Mouse (Mus musculus): Measurements from ENCODE around the gene Zfp2. TPM values are rescaled to one million over a fixed set of nuclear protein-coding genes. Genes with fewer than 3 reads are reported as not detected.
A peak's percentile ranks its signal among the peaks of the same experiment; 100 is the strongest.

Zfp2 gene
- polyA plus RNA-seq, 1 experiment from 2014 or later, result 51.0 TPM

DNA sequence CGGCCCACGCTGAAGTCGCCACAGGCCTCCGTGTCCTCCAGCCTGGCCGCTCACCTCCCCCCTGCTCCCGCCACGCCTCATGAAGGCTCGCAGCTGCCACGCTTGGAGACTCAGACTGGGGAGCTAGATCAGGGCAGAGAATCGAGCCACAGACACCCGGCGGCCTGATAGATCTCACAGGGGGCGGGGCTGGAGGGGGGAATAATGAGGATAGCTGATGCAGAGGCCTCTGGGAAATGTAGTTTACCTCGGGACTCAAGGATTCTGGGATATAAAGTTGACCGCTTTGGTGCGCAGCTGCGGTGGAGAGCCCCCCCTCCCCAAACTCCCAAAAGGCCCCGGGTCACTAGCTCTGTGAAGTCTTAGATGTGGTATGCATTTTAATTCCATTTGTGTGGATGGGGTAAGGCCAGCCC, 15.5 kb upstream of the Zfp2 start, which contains the start of gene Zfp354b:
Gene Zfp354b, minus strand, starts transcription at position 183 of the 416 bp plus-strand sequence.
- peak within 1 kb of the TSS; percentile 70 for H3K4me2 ChIP-seq (ENCODE audit: low read length)
- peak; percentile 97 for ATAC-seq
- 0 out of 2 replicates have a peak within 1 kb of the TSS, but pooled peaks have one; percentile 36 for H3K27ac ChIP-seq (ENCODE audit: low read depth, low read length)
- peak; percentile 97 for DNase-seq (ENCODE audit: low spot score)
- peak within 1 kb of the TSS; percentile 74 for H3K9ac ChIP-seq (ENCODE audit: low read length)
- under 1% methylated on average over 18 of the region's 18 CpGs for WGBS
- H3K36me3 ChIP-seq (ENCODE audit: control insufficient read depth, insufficient read depth, low read length), result no peaks in the 10 kb centered on the region
- 0 out of 2 replicates have a peak, but pooled peaks cover 2% of the 10 kb centered on the region for H3K4me1 ChIP-seq (ENCODE audit: control insufficient read depth, insufficient read depth, low read length)
- no peaks in the 10 kb centered on the region for H3K27me3 ChIP-seq (replicated peaks; ENCODE audit: control insufficient read depth, insufficient read depth, low read length)
- H3K9me3 ChIP-seq (replicated peaks; ENCODE audit: control insufficient read depth, low read length), result no peaks in the 10 kb centered on the region
- H3K4me3 ChIP-seq (ENCODE audit: low read depth, low read length), result peak within 1 kb of the TSS; percentile 56

- no peaks in the 10 kb centered on the region for H3K27me3 ChIP-seq (replicated peaks; ENCODE audit: control insufficient read depth, insufficient read depth, low read length)
- H3K4me1 ChIP-seq (ENCODE audit: control insufficient read depth, insufficient read depth, low read length), result 0 out of 2 replicates have a peak, but pooled peaks cover 2% of the 10 kb centered on the region
- no peaks in the 10 kb centered on the region for H3K36me3 ChIP-seq (ENCODE audit: control insufficient read depth, insufficient read depth, low read length)
- peak overlapping the region; percentile 56 for H3K4me3 ChIP-seq (ENCODE audit: low read depth, low read length)
- peak overlapping the region; percentile 74 for H3K9ac ChIP-seq (ENCODE audit: low read length)
- ATAC-seq, result peak; percentile 57
- H3K27ac ChIP-seq (ENCODE audit: low read depth, low read length), result 0 out of 2 replicates have a peak overlapping the region, but pooled peaks have one; percentile 36
- WGBS, result 2% methylated on average over 16 of the region's 16 CpGs
- DNase-seq (ENCODE audit: low spot score), result no peak
- H3K9me3 ChIP-seq (replicated peaks; ENCODE audit: control insufficient read depth, low read length), result no peaks in the 10 kb centered on the region
- H3K4me2 ChIP-seq (ENCODE audit: low read length), result peak overlapping the region; percentile 70
Observed at GRCm38 (mm10) chr11:50931021-50931420, 15.1 kb upstream of the Zfp2 start.

- 40% methylated on average over 14 of the region's 14 CpGs for WGBS
Observed at GRCm38 (mm10) chr11:50930469-50931014, 14.6 kb upstream of the Zfp2 start.

DNA sequence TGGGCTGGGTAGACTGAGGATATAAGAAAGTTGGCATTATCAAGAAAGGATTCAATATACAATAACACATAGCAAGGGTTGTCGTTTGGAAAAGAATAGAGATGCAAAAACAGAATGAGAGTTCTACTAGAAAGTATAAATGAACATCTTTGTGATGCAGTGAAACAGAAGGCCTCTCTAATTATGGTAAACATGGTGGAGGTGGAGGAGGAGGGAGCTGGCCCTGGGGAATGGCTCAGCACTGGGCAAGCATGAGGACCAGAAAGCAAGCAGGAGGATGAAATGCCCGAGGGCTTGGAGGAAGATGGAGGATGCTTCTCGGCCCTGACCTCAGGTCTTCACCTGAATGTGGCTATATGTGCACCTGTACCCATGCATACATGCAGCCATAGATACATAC, 1.5 kb downstream of the Zfp2 start:
- H3K9ac ChIP-seq (ENCODE audit: low read length), result no peak overlapping the region
- H3K4me1 ChIP-seq (ENCODE audit: control insufficient read depth, insufficient read depth, low read length), result no peaks in the 10 kb centered on the region
- DNase-seq (ENCODE audit: low spot score) (no peak), ATAC-seq (no peak)
- H3K9me3 ChIP-seq (replicated peaks; ENCODE audit: control insufficient read depth, low read length), result peaks cover 16% of the 10 kb centered on the region; the same call in 1 of the 2 replicates
- H3K4me3 ChIP-seq (ENCODE audit: low read depth, low read length), result no peak overlapping the region
- peaks cover 28% of the 10 kb centered on the region for H3K36me3 ChIP-seq (ENCODE audit: control insufficient read depth, insufficient read depth, low read length)
- H3K27me3 ChIP-seq (replicated peaks; ENCODE audit: control insufficient read depth, insufficient read depth, low read length), result no peaks in the 10 kb centered on the region
- peak overlapping the region; percentile 43; the same call in 1 of the 2 replicates for H3K4me2 ChIP-seq (ENCODE audit: low read length)
- 89% methylated on average over 3 of the region's 3 CpGs for WGBS
- no peak overlapping the region for H3K27ac ChIP-seq (ENCODE audit: low read depth, low read length)

More at GRCm38 (mm10) chr11:50930469-50931014, 14.6 kb upstream of the Zfp2 start:
- Histone ChIP-seq H3K4me3 (ENCODE audit: low read depth, low read length) (peak overlapping the region; percentile 56), H3K9me3 (replicated peaks; ENCODE audit: control insufficient read depth, low read length) (no peaks in the 10 kb centered on the region), H3K9ac (ENCODE audit: low read length) (peak overlapping the region; percentile 74), H3K4me2 (ENCODE audit: low read length) (peak overlapping the region; percentile 70), H3K27ac (ENCODE audit: low read depth, low read length) (no peak overlapping the region), H3K4me1 (ENCODE audit: control insufficient read depth, insufficient read depth, low read length) (0 out of 2 replicates have a peak, but pooled peaks cover 2% of the 10 kb centered on the region), H3K27me3 (replicated peaks; ENCODE audit: control insufficient read depth, insufficient read depth, low read length) (no peaks in the 10 kb centered on the region), H3K36me3 (ENCODE audit: control insufficient read depth, insufficient read depth, low read length) (no peaks in the 10 kb centered on the region)
- peak; percentile 19 for DNase-seq (ENCODE audit: low spot score)
- ATAC-seq, result no peak

DNA sequence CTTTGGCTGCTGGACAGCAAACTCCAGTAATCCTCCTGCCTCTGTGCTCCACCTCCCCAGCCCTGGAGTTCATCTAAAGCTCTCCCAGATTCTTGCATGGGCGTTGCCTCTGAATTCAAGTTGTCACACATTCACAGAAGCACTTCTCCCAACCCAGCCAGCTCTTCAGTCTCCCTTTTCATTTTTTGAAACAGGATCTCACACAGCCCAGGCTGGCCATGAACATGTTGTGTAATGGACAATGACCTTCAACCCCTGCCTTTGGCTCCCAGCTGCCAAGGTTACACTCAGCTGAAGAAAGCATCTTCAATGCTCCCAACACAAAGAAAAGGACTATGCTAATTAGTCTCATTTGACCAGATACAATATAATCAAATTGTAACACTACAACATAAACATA, 2.7 kb downstream of the Zfp2 start:
- Histone ChIP-seq H3K36me3 (ENCODE audit: control insufficient read depth, insufficient read depth, low read length) (peaks cover 39% of the 10 kb centered on the region), H3K27ac (ENCODE audit: low read depth, low read length) (no peak overlapping the region), H3K4me3 (ENCODE audit: low read depth, low read length) (no peak overlapping the region), H3K27me3 (replicated peaks; ENCODE audit: control insufficient read depth, insufficient read depth, low read length) (no peaks in the 10 kb centered on the region), H3K9me3 (replicated peaks; ENCODE audit: control insufficient read depth, low read length) (peaks cover 22% of the 10 kb centered on the region; the same call in 1 of the 2 replicates), H3K4me2 (ENCODE audit: low read length) (no peak overlapping the region), H3K4me1 (ENCODE audit: control insufficient read depth, insufficient read depth, low read length) (no peaks in the 10 kb centered on the region), H3K9ac (ENCODE audit: low read length) (no peak overlapping the region)
- no peak for ATAC-seq
- no peak for DNase-seq (ENCODE audit: low spot score)
- WGBS, result 74% methylated on average over 1 of the region's 1 CpGs

DNA sequence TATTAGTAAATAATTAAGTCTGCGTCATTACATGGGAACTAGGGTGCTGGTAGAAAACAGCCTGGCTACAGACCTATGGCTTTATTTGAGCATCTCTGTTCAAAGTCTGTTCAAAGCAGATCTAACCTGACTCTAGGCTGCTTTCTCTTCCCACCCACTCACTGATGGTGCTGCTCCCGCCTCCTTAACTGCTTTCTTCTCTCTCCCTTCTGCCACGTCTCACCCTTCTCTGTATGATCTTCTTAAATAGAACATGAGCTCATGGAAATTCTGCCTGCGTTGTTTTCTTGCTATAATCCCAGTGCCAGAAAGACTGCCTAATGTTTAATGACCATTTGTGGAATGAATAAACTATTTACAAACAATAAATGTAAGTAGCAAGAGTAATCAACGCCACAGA, 7.8 kb downstream of the Zfp2 start:
- Histone ChIP-seq H3K27ac (ENCODE audit: low read depth, low read length) (no peak overlapping the region), H3K4me2 (ENCODE audit: low read length) (no peak overlapping the region), H3K36me3 (ENCODE audit: control insufficient read depth, insufficient read depth, low read length) (peaks cover 89% of the 10 kb centered on the region), H3K4me3 (ENCODE audit: low read depth, low read length) (no peak overlapping the region), H3K9me3 (replicated peaks; ENCODE audit: control insufficient read depth, low read length) (peaks cover 53% of the 10 kb centered on the region), H3K27me3 (replicated peaks; ENCODE audit: control insufficient read depth, insufficient read depth, low read length) (no peaks in the 10 kb centered on the region), H3K9ac (ENCODE audit: low read length) (no peak overlapping the region), H3K4me1 (ENCODE audit: control insufficient read depth, insufficient read depth, low read length) (no peaks in the 10 kb centered on the region)
- DNase-seq (ENCODE audit: low spot score) (no peak), ATAC-seq (no peak)
- WGBS, result 92% methylated on average over 5 of the region's 5 CpGs

DNA sequence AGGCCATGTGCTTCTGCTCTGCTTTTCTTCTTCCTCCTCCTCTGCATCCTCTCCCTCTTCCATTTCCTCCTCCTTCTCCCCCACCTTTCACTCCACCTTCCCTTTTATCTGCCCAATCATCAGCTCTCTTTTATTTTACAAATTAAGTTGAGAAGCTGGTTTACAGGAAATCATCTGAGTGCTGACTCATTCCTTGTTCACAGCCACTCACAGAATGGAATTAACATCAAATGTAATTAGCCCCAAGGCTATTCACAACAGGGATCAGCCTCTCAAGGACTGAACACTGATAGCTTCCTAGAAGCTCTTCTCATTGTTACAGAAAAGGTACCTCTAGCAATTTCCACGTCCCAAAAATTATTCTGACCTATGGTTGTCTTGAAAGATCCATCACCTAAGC, 18.6 kb downstream of the Zfp2 start:
- Histone ChIP-seq H3K27me3 (replicated peaks; ENCODE audit: control insufficient read depth, insufficient read depth, low read length) (no peaks in the 10 kb centered on the region), H3K9me3 (replicated peaks; ENCODE audit: control insufficient read depth, low read length) (peaks cover 51% of the 10 kb centered on the region)
- 88% methylated on average over 1 of the region's 1 CpGs for WGBS

GRCm38 (mm10) chr11:50892441-50892840, 23.5 kb downstream of the Zfp2 start:
- DNase-seq (ENCODE audit: low spot score) (no peak), ATAC-seq (no peak)
- 55% methylated on average over 2 of the region's 2 CpGs for WGBS
- no peak overlapping the region for H3K27ac ChIP-seq (ENCODE audit: low read depth, low read length)
- no peaks in the 10 kb centered on the region for H3K36me3 ChIP-seq (ENCODE audit: control insufficient read depth, insufficient read depth, low read length)
- H3K4me2 ChIP-seq (ENCODE audit: low read length), result no peak overlapping the region
- no peak overlapping the region for H3K9ac ChIP-seq (ENCODE audit: low read length)
- no peak overlapping the region for H3K4me3 ChIP-seq (ENCODE audit: low read depth, low read length)
- H3K27me3 ChIP-seq (replicated peaks; ENCODE audit: control insufficient read depth, insufficient read depth, low read length), result no peaks in the 10 kb centered on the region
- no peaks in the 10 kb centered on the region for H3K4me1 ChIP-seq (ENCODE audit: control insufficient read depth, insufficient read depth, low read length)
- peaks cover 10% of the 10 kb centered on the region; the same call in 1 of the 2 replicates for H3K9me3 ChIP-seq (replicated peaks; ENCODE audit: control insufficient read depth, low read length)

More for the DNA sequence above, 18.6 kb downstream of the Zfp2 start:
- Histone ChIP-seq H3K9ac (ENCODE audit: low read length) (no peak overlapping the region), H3K4me2 (ENCODE audit: low read length) (no peak overlapping the region), H3K4me3 (ENCODE audit: low read depth, low read length) (no peak overlapping the region), H3K4me1 (ENCODE audit: control insufficient read depth, insufficient read depth, low read length) (no peaks in the 10 kb centered on the region), H3K27ac (ENCODE audit: low read depth, low read length) (no peak overlapping the region), H3K36me3 (ENCODE audit: control insufficient read depth, insufficient read depth, low read length) (peaks cover 39% of the 10 kb centered on the region)
- DNase-seq (ENCODE audit: low spot score) (no peak), ATAC-seq (no peak)

DNA sequence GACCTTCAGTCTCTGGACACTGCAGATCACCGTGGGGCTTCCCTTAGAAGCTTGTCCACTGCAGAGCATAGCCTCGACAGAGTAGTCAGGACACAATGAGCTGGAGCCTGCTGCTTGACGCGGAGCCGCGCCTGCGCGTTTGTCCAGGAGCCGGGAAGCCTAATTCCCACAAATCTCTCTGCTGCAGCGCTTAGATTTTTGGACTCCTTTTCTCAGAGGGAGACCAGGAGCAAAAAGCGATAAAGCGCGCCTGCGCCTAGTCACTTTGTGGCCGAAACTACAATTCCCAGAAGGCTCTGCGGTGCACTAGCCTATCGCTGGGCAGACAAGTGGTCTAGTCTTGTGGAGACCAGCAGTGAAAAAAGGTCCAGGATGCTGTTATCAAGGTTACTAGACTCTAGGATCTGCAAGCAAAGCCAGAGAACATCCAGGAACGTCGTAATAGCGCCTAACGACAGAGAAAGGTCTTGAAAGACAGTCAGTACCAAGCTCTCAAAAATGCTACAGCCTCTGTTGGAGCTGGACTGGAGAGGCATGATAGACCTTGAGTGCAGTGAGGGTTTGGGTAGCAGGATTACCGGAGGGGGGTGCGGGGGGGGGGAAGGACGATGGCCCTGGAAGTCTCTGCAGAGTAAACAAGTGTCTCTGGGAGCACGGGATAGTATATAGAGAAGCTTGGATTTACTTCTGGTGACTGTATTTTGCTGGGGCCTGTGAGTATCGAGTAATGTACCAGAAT, 28.4 kb downstream of the Zfp2 start, which contains the start of gene Zfp454:
Gene Zfp454, minus strand, starts transcription at position 262 of the 739 bp plus-strand sequence.
- peak; percentile 99 for DNase-seq (ENCODE audit: low spot score)
- Histone ChIP-seq H3K27ac (ENCODE audit: low read depth, low read length) (peak within 1 kb of the TSS; percentile 76), H3K4me3 (ENCODE audit: low read depth, low read length) (peak within 1 kb of the TSS; percentile 50), H3K9ac (ENCODE audit: low read length) (peak within 1 kb of the TSS; percentile 73), H3K36me3 (ENCODE audit: control insufficient read depth, insufficient read depth, low read length) (peaks cover 24% of the 10 kb centered on the region), H3K4me1 (ENCODE audit: control insufficient read depth, insufficient read depth, low read length) (peaks cover 10% of the 10 kb centered on the region), H3K9me3 (replicated peaks; ENCODE audit: control insufficient read depth, low read length) (no peaks in the 10 kb centered on the region), H3K27me3 (replicated peaks; ENCODE audit: control insufficient read depth, insufficient read depth, low read length) (no peaks in the 10 kb centered on the region), H3K4me2 (ENCODE audit: low read length) (peak within 1 kb of the TSS; percentile 81)
- peak; percentile 99 for ATAC-seq
- WGBS, result 5% methylated on average over 26 of the region's 26 CpGs

All from forebrain, embryonic 14.5 days (tissue).